Comparison of ENCODE assay signal across 8 mouse cellular contexts in genomic region chr16:87699306-87699692, GRCm38 (mm10). TPM values are rescaled to one million over a fixed set of nuclear protein-coding genes. Genes with fewer than 3 reads are reported as not detected.
DNase-seq lines count a peak whose midpoint lies in the region; ATAC-seq lines count a peak whose summit lies in the region.

No protein-coding gene starts in this region.

- H3K27me3 ChIP-seq in hindbrain, embryonic 16.5 days (replicated peaks; ENCODE audit: control insufficient read depth, insufficient read depth, low read length), result no peaks in the 10 kb centered on the region
- H3K27me3 ChIP-seq in liver, embryonic 16.5 days (ENCODE audit: control insufficient read depth, insufficient read depth, low read depth, low read length), result no peaks in the 10 kb centered on the region

- H3K4me1 ChIP-seq in hindbrain, embryonic 16.5 days (ENCODE audit: control insufficient read depth, insufficient read depth, low read depth, low read length), result peaks cover 9% of the 10 kb centered on the region
- peaks cover 48% of the 10 kb centered on the region for H3K4me1 ChIP-seq in liver, embryonic 16.5 days (ENCODE audit: control insufficient read depth, low read depth, low read length)

- H3K4me3 ChIP-seq in hindbrain, embryonic 16.5 days (ENCODE audit: low read length), result peak overlapping the region; percentile 89
- H3K4me3 ChIP-seq in liver, embryonic 16.5 days (ENCODE audit: low read depth, low read length), result peak overlapping the region; percentile 90

- H3K27ac ChIP-seq in hindbrain, embryonic 16.5 days (ENCODE audit: low read depth, low read length), result peak overlapping the region; percentile 93
- H3K27ac ChIP-seq in liver, embryonic 16.5 days (ENCODE audit: low read length), result peak overlapping the region; percentile 96

- peak; percentile 31 for DNase-seq in left cerebral cortex, adult 11 months (ENCODE audit: low spot score)
- no peak for DNase-seq in left cerebral cortex, postnatal 4 days
- DNase-seq in NIH3T3 (ENCODE audit: low read depth), result peak; percentile 49
- peak; percentile 62 to 66 for DNase-seq in right cerebral cortex, postnatal 10 days (ENCODE audit: low spot score in 2 of 2)
- DNase-seq in thymus, postnatal 25 days, result no peak

- intact Hi-C loops in left cerebral cortex, postnatal 4 days (cut with DNase I), result no loop called here

- H3K9me3 ChIP-seq in hindbrain, embryonic 16.5 days (ENCODE audit: control insufficient read depth, low read length), result no peaks in the 10 kb centered on the region
- H3K9me3 ChIP-seq in liver, embryonic 16.5 days (replicated peaks; ENCODE audit: control insufficient read depth, low read length), result no peaks in the 10 kb centered on the region

- under 1% methylated on average over 20 of the region's 20 CpGs for WGBS in hindbrain, embryonic 16.5 days
- WGBS in liver, embryonic 16.5 days (ENCODE audit: insufficient replicate concordance), result under 1% methylated on average over 20 of the region's 20 CpGs

- peak overlapping the region; percentile 93 for H3K9ac ChIP-seq in hindbrain, embryonic 16.5 days (ENCODE audit: low read depth, low read length)
- peak overlapping the region; percentile 94 for H3K9ac ChIP-seq in liver, embryonic 16.5 days (ENCODE audit: low read depth, low read length)

- H3K4me2 ChIP-seq in hindbrain, embryonic 16.5 days (ENCODE audit: low read length), result peak overlapping the region; percentile 82
- H3K4me2 ChIP-seq in liver, embryonic 16.5 days (ENCODE audit: low read depth, low read length), result peak overlapping the region; percentile 89

- no peaks in the 10 kb centered on the region for H3K36me3 ChIP-seq in hindbrain, embryonic 16.5 days (ENCODE audit: control insufficient read depth, insufficient read depth, low read length)
- no peaks in the 10 kb centered on the region for H3K36me3 ChIP-seq in liver, embryonic 16.5 days (ENCODE audit: control insufficient read depth, insufficient read depth)

- ATAC-seq in erythroblast, adult 5-6 weeks (replicated peaks; ENCODE audit: low FRiP score, poor library complexity, severe bottlenecking), result peak; percentile 12; the same call in 1 of the 2 replicates
- 0 out of 2 replicates have a peak, but pooled peaks have one; percentile 1 for ATAC-seq in hindbrain, embryonic 16.5 days
- ATAC-seq in liver, embryonic 16.5 days (ENCODE audit: low read depth), result peak; percentile 0; the same call in 1 of the 2 replicates

RNA-seq across cellular contexts. Expression of gene Bach1, which starts 0.6 kb away (rescaled TPM):
- total RNA-seq in left cerebral cortex, postnatal 4 days (2021), result 10 to 100 TPM; 37.1 to 38.5 TPM
- total RNA-seq in erythroblast, adult 5-6 weeks (2015; ENCODE audit: low replicate concordance), result 25.7 and 53.4 TPM in 2 replicates
- 57.3 and 58.4 TPM in 2 replicates for total RNA-seq in erythroblast, adult 5-6 weeks (2017; ENCODE audit: low replicate concordance)
- polyA plus RNA-seq in hindbrain, embryonic 16.5 days (2015; fragmentation: Nextera tagmentation; extraction: Ambion mirVana), result 15.8 and 17.4 TPM in 2 replicates
- polyA plus RNA-seq in liver, embryonic 16.5 days (2015; fragmentation: Nextera tagmentation; extraction: Ambion mirVana), result 5.8 and 6.6 TPM in 2 replicates

Comparison
In these comparisons a context has a peak if more than half of its experiments do, and no peak if none do; other contexts are left out.
1. DNase-seq: peak in left cerebral cortex, adult 11 months (single experiment), NIH3T3 (single experiment) and right cerebral cortex, postnatal 10 days (2 of 2); none in left cerebral cortex, postnatal 4 days (single experiment) and thymus, postnatal 25 days (single experiment).
2. Peak in every context shown above with its lines, with median percentiles within 50 percentile points of each other: ATAC-seq.